Mouse (Mus musculus): ENCODE measurements around the gene Trim47.

DNA sequence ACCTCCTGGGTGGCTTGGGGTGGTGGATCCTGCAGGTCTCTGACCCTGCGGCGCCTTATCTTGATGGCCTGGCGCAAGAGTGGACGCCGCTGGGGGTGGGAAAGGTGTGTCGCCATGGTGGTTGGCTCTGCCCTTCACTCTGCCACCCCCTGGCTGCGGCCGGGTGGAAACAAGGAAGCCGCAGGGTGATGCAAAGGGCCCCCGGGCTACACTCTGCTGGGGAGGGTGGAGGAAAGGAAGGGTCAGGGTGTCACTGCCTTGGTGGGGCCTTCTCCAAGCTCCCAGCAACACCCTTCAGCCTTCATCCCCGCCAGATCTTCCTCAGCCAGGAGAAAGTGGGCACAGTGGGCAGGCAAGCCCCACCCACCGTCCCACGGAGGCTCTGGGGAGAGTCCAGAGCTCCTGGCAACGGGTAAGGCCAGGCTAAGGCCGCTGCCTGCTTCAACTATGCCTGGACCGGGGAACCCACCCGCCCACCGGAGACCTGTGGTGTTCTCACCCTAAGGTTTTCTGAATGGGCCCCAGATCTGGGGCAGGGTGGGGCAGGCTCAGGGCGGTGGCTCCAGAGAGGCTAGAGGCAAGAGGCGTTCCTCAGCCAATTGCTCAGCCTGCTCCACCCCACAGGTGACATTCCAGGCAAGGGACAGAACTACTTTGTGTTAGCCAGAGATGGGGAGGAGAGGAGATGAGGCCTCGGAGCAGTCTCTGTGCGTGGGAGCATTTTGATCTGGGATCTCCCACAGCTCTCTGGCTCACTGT lies 49.4 kb downstream of the Trim47 start, which contains the start of gene Unc13d:
- TF ChIP-seq POLR2A (IDR thresholded peaks at IDR 0.05; ENCODE audit: borderline replicate concordance, extremely low read depth, insufficient read depth, insufficient read length, poor library complexity, severe bottlenecking) (no peak), CTCF (IDR thresholded peaks at IDR 0.05; ENCODE audit: borderline replicate concordance, extremely low read depth, insufficient read depth, insufficient read length) (no peak)
